Comparison of ENCODE assay signal across 8 mouse cellular contexts in genomic region chr15:82987014-82987731, GRCm38 (mm10). TPM values are rescaled to one million over a fixed set of nuclear protein-coding genes. Genes with fewer than 3 reads are reported as not detected.
DNase-seq lines count a peak whose midpoint lies in the region; ATAC-seq and TF ChIP-seq lines count a peak whose summit lies in the region.

No protein-coding gene starts in this region.

- H3K4me3 ChIP-seq in heart, embryonic 10.5 days, result peak overlapping the region; percentile 61
- H3K4me3 ChIP-seq in ES-Bruce4 (ENCODE audit: low read depth, low read length), result peak overlapping the region; percentile 78
- peak overlapping the region; percentile 43 for H3K4me3 ChIP-seq in forebrain, embryonic 11.5 days (ENCODE audit: low read depth, low read length)
- H3K4me3 ChIP-seq in limb, embryonic 10.5 days, result peak overlapping the region; percentile 59
- H3K4me3 ChIP-seq in neural tube, embryonic 12.5 days, result peak overlapping the region; percentile 43

- TF ChIP-seq CTCF in ES-Bruce4 (IDR thresholded peaks at IDR 0.05; ENCODE audit: low read depth, low read length), result no peak

- peak overlapping the region; percentile 88 for H3K4me2 ChIP-seq in forebrain, embryonic 11.5 days (ENCODE audit: low read depth, low read length, severe bottlenecking)
- peak overlapping the region; percentile 74 for H3K4me2 ChIP-seq in neural tube, embryonic 12.5 days (replicated peaks)

- H3K9me3 ChIP-seq in heart, embryonic 10.5 days, result no peaks in the 10 kb centered on the region
- no peaks in the 10 kb centered on the region for H3K9me3 ChIP-seq in ES-Bruce4 (replicated peaks; ENCODE audit: control insufficient read depth, insufficient read depth, low read length, poor library complexity, severe bottlenecking)
- H3K9me3 ChIP-seq in forebrain, embryonic 11.5 days (ENCODE audit: control insufficient read depth, low read length), result no peaks in the 10 kb centered on the region
- H3K9me3 ChIP-seq in limb, embryonic 10.5 days (replicated peaks), result no peaks in the 10 kb centered on the region
- H3K9me3 ChIP-seq in neural tube, embryonic 12.5 days, result no peaks in the 10 kb centered on the region

- TF ChIP-seq POLR2A in ES-Bruce4 (IDR thresholded peaks at IDR 0.05; ENCODE audit: insufficient read depth, low read length), result no peak

- peak; percentile 19; the same call in 1 of the 2 replicates for ATAC-seq in forebrain, embryonic 11.5 days (replicated peaks; ENCODE audit: low FRiP score)
- ATAC-seq in neural tube, embryonic 12.5 days (ENCODE audit: low FRiP score, low read depth), result no peak

- H3K9ac ChIP-seq in ES-Bruce4 (ENCODE audit: low read depth, poor library complexity, severe bottlenecking), result peak overlapping the region; percentile 48
- peak overlapping the region; percentile 55 for H3K9ac ChIP-seq in forebrain, embryonic 11.5 days (ENCODE audit: low read length)
- H3K9ac ChIP-seq in neural tube, embryonic 12.5 days, result peak overlapping the region; percentile 46; the same call in 1 of the 2 replicates

- peaks cover 36% of the 10 kb centered on the region for H3K4me1 ChIP-seq in heart, embryonic 10.5 days
- H3K4me1 ChIP-seq in ES-Bruce4 (ENCODE audit: control insufficient read depth, insufficient read depth, low read length), result no peaks in the 10 kb centered on the region
- H3K4me1 ChIP-seq in forebrain, embryonic 11.5 days (replicated peaks; ENCODE audit: control insufficient read depth, insufficient read depth, low read length), result peaks cover 47% of the 10 kb centered on the region
- H3K4me1 ChIP-seq in limb, embryonic 10.5 days, result peaks cover 80% of the 10 kb centered on the region
- H3K4me1 ChIP-seq in neural tube, embryonic 12.5 days, result peaks cover 64% of the 10 kb centered on the region

- DNase-seq in heart, embryonic 10.5 days (ENCODE audit: low spot score), result no peak
- no peak for DNase-seq in heart, adult 9 months (ENCODE audit: low spot score in 2 of 2)
- DNase-seq in forebrain, embryonic 11.5 days (ENCODE audit: low spot score), result peak; percentile 68
- DNase-seq in limb, embryonic 10.5 days (ENCODE audit: low spot score), result peak; percentile 70
- DNase-seq in cerebellum, adult 18-20 months, result no peak
- DNase-seq in left cerebral cortex, adult 9 months (ENCODE audit: low spot score in 2 of 2), result no peak

- WGBS in heart, embryonic 10.5 days, result 1% methylated on average over 38 of the region's 38 CpGs
- WGBS in forebrain, embryonic 11.5 days, result under 1% methylated on average over 38 of the region's 38 CpGs
- 1% methylated on average over 38 of the region's 38 CpGs for WGBS in limb, embryonic 10.5 days
- under 1% methylated on average over 38 of the region's 38 CpGs for WGBS in neural tube, embryonic 12.5 days

- no peak for TF ChIP-seq EP300 in ES-Bruce4 (IDR thresholded peaks at IDR 0.05; ENCODE audit: insufficient read depth, low read depth, low read length)

- no peak overlapping the region for H3K27ac ChIP-seq in heart, embryonic 10.5 days
- H3K27ac ChIP-seq in ES-Bruce4 (ENCODE audit: insufficient read depth, low read length), result no peak overlapping the region
- H3K27ac ChIP-seq in forebrain, embryonic 11.5 days (ENCODE audit: low read depth, low read length), result no peak overlapping the region
- H3K27ac ChIP-seq in limb, embryonic 10.5 days, result peak overlapping the region; percentile 73
- no peak overlapping the region for H3K27ac ChIP-seq in neural tube, embryonic 12.5 days

- H3K36me3 ChIP-seq in heart, embryonic 10.5 days, result no peaks in the 10 kb centered on the region
- no peaks in the 10 kb centered on the region for H3K36me3 ChIP-seq in ES-Bruce4 (ENCODE audit: control insufficient read depth, insufficient read depth, low read length, poor library complexity, severe bottlenecking)
- no peaks in the 10 kb centered on the region for H3K36me3 ChIP-seq in forebrain, embryonic 11.5 days (ENCODE audit: control insufficient read depth, insufficient read depth, low read length)
- no peaks in the 10 kb centered on the region for H3K36me3 ChIP-seq in limb, embryonic 10.5 days
- H3K36me3 ChIP-seq in neural tube, embryonic 12.5 days, result no peaks in the 10 kb centered on the region

- H3K27me3 ChIP-seq in heart, embryonic 10.5 days (ENCODE audit: insufficient read depth, poor library complexity, severe bottlenecking), result peaks cover 80% of the 10 kb centered on the region
- H3K27me3 ChIP-seq in ES-Bruce4 (ENCODE audit: control insufficient read depth, insufficient read depth, low read length, poor library complexity, severe bottlenecking), result 0 out of 2 replicates have a peak, but pooled peaks cover 2% of the 10 kb centered on the region
- peaks cover 21% of the 10 kb centered on the region for H3K27me3 ChIP-seq in forebrain, embryonic 11.5 days (ENCODE audit: control insufficient read depth, insufficient read depth, low read length)
- peaks cover 56% of the 10 kb centered on the region for H3K27me3 ChIP-seq in limb, embryonic 10.5 days (ENCODE audit: low read depth, poor library complexity, severe bottlenecking)
- H3K27me3 ChIP-seq in neural tube, embryonic 12.5 days (replicated peaks), result peaks cover 47% of the 10 kb centered on the region

RNA-seq across cellular contexts. Expression of gene Tcf20, which starts 0.5 kb away (rescaled TPM):
- polyA plus RNA-seq in heart, embryonic 10.5 days (2016; fragmentation: Nextera tagmentation; extraction: Ambion mirVana), result 4.0 and 6.0 TPM in 2 replicates
- polyA plus RNA-seq in ES-Bruce4 (2011; ENCODE audit: insufficient read depth, insufficient read length, low read depth, missing spikeins), result 104 and 108 TPM in 2 replicates
- 12.1 and 12.6 TPM in 2 replicates for polyA plus RNA-seq in forebrain, embryonic 11.5 days (2014; fragmentation: Nextera tagmentation; extraction: Ambion mirVana)
- 8.1 and 8.3 TPM in 2 replicates for polyA plus RNA-seq in limb, embryonic 10.5 days (2016; fragmentation: Nextera tagmentation; extraction: Ambion mirVana)
- 9.8 and 11.8 TPM in 2 replicates for polyA plus RNA-seq in neural tube, embryonic 12.5 days (2016; fragmentation: Nextera tagmentation; extraction: Ambion mirVana)

RNA-seq across cellular contexts. Expression of gene Nfam1, which starts 45.9 kb away (rescaled TPM):
- polyA plus RNA-seq in heart, embryonic 10.5 days (2016; fragmentation: Nextera tagmentation; extraction: Ambion mirVana), result 2.0 and 3.4 TPM in 2 replicates
- 3.3 and 5.8 TPM in 2 replicates for polyA plus RNA-seq in ES-Bruce4 (2011; ENCODE audit: insufficient read depth, insufficient read length, low read depth, missing spikeins)
- 1.7 and 2.9 TPM in 2 replicates for polyA plus RNA-seq in forebrain, embryonic 11.5 days (2014; fragmentation: Nextera tagmentation; extraction: Ambion mirVana)
- polyA plus RNA-seq in limb, embryonic 10.5 days (2016; fragmentation: Nextera tagmentation; extraction: Ambion mirVana), result 2.6 and 2.9 TPM in 2 replicates
- 2.4 and 2.9 TPM in 2 replicates for polyA plus RNA-seq in neural tube, embryonic 12.5 days (2016; fragmentation: Nextera tagmentation; extraction: Ambion mirVana)

Comparison
In these comparisons a context has a peak if more than half of its experiments do, and no peak if none do; other contexts are left out.
1. DNase-seq: peak in forebrain, embryonic 11.5 days (single experiment) and limb, embryonic 10.5 days (single experiment); none in heart, embryonic 10.5 days (single experiment), heart, adult 9 months (0 of 2), cerebellum, adult 18-20 months (0 of 2) and left cerebral cortex, adult 9 months (0 of 2).
2. Peak in every context shown above with its lines, with median percentiles within 50 percentile points of each other: H3K4me3 ChIP-seq and H3K9ac ChIP-seq.